Mouse (Mus musculus): ENCODE measurements around the gene Mfge8.

Gene Mfge8

DNA sequence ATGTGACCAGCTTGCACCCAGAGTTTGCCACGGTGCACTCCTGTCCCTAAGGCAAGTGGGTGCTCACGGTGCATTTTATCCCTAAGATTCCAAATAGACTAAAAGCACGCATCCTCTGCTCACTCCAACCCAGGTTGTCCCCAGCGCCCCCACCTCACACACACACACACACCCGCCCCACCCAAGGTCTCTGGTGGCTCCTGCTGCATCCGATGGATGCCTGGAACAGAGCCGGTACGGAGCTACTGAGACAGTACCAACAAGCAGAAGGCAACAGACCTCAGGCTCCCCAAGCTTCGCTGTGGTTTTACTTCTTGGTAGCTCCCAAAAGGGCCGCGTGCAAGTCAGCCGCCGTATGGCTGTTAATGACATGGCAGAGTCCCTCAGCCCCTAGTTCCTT, 18.5 kb downstream of the Mfge8 start:
- no peak for DNase-seq (ENCODE audit: low spot score in 2 of 2)

DNA sequence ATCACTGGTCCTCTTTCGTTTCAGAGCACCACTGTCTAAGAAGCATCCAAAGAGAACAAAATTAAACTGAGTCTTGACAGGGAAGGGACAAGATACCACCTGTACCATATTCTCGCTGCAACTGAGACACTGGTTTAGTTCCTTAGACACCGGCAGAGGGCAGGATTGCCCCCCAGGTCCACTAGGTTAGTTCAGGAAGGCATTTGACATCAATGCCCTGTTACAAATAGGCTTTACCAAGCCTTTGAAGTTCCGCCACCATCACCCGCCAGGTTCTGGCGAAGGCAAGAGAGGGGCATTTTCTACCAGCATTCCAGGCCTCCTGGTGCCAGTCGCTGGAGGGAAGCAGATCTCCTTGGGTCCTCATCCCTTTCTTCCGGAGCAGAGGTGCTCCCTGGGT, 19.0 kb downstream of the Mfge8 start:
- no peak for DNase-seq (ENCODE audit: low spot score in 2 of 2)

DNA sequence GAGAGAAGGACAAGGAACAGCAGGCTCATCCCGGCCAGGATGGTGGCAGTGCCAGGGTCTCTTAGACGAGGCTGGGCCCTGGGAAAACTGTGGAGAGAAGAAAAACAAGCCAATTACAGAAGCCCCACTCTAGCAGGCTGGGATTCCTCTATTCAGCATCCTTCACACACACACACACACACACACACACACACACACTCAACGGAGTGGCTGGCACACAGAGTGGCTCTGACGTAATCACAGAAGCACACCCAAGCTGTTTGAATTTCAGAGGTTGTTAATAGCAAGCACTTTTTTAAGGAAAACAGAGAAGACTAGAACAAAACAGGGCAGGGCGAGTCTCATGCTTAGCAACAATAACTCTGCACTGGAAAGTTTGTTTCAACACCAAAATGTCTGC, 25.4 kb downstream of the Mfge8 start:
- no peak for DNase-seq (ENCODE audit: low spot score in 2 of 2)

DNA sequence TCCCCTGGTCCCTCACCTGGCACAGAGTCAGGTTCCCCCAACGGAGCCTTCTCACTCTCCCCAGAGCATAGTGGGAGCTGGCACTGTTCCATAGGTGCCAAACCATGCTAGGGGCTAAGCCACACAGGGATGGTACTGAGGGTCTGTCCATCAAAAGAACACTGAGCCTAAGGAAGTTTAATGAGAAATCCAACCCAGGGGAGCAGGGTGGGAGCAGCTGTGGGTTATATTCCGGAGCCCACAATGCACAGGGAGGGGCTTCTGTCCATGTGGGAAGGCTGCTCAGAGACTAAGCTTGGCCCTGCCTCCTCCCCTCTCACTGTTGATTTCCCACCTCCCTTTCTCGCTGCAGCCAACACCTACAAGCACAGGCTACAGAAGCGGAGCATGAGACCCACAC, 35.0 kb downstream of the Mfge8 start:
- DNase-seq (ENCODE audit: low spot score in 2 of 2), result no peak

DNA sequence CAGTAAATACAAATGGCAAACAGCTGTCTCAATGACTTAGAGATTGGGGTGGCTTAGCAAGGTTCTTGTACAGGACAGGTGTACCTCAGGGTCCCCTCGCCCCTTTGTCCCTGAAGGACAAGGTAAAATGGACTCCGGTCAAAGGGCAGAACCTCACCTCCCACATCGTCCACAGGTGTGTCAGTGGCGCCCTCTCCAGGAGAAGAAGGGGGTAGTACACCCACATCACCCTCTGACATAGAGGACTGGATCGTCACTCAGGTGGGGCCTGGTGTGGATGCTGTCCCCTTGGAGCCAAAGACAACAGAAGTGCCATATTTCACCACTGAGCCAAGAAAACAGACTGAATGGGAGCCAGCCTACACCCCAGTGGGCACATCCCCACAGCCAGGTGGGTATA, 52.4 kb downstream of the Mfge8 start:
- no peak for DNase-seq (ENCODE audit: low spot score in 2 of 2)

DNA sequence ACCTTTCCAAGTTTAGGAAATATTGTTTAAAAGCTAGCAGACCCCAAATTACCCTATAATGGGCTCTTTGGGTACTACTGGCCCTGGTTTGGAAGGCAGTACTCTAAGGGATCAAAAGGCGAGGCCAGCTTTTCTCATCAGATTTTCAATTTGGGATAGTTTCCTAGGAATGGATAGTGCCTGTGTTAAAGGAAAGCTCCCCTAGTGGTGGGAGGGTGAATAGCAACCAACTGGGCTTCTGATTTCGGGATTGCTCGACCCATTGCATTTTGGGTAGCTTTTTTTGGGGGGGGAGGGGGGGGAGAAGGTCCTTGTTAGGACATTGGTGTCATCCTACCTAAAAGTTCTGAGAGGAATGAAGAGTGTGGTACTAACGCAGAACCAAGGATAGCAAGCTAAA, 59.7 kb downstream of the Mfge8 start:
- no peak for DNase-seq (ENCODE audit: low spot score in 2 of 2)

All from natural killer cell, adult 2 months (primary cell).